Comparison of ENCODE assay signal across 19 mouse cellular contexts in the genomic region with DNA sequence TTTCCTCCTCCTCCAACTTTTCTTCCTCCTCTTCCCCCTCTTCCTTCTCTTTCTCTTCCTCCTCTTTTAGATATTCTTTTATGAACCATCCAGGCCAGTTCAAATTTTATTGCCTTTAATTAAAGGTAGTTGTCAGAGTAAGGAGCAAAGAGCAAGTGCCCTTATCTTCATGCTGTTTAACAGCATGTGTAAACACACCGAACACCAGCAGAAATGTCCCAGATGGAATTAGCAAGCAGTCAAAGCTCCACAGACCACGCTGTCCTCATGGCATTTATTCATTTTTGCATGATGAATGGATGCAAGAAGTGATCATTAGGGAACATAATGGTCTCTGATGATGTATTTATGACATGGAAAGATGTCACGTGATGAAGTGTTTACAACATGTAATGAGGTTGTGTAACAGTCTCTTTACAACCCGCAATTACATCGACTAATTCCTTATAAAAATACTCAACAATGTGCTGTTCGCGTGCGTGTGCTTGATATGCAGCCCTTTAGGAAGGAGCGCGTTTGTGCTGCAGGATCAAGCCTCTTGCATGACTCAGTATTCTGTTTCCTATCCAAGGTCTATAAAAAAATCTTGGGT.
DNase-seq lines count a peak whose midpoint lies in the region; ATAC-seq lines count a peak whose summit lies in the region.
"Had no signal": no experiment of that assay in that cellular context is flagged by ENCODE, and none has a peak within 500 bp of the region (broad histone marks: within the 10 kb centered on the region; RNA-seq: fewer than 3 reads in every experiment).

No protein-coding gene starts in this region.

- peak; percentile 48; the same call in 1 of the 2 replicates for ATAC-seq in forebrain, embryonic 15.5 days (replicated peaks)
- no peak for ATAC-seq in forebrain, embryonic 12.5 days (ENCODE audit: low FRiP score)
- ATAC-seq in neural tube, embryonic 14.5 days (ENCODE audit: low read depth), result peak; percentile 66; the same call in 1 of the 2 replicates
- ATAC-seq: midbrain, embryonic 16.5 days had no signal

- no peak for DNase-seq in neural tube, embryonic 10.5 days (ENCODE audit: extremely low spot score, low spot score)
- DNase-seq in large intestine, adult 2 months (ENCODE audit: low read depth, low spot score), result peak; percentile 67
- DNase-seq in spleen, postnatal 4 days (ENCODE audit: low spot score in 2 of 2), result no peak
- DNase-seq in layer of hippocampus, postnatal 25 days (ENCODE audit: extremely low spot score in 1 of 2, low spot score in 1 of 2), result no peak
- DNase-seq: cerebellum, adult 2 months; heart, postnatal 14 days; kidney, adult 2 months; kidney, postnatal 25 days; lung, postnatal 36 days; right cerebral cortex, adult 18-20 months; thymus, postnatal 36 days had no signal

- H3K9ac ChIP-seq in forebrain, embryonic 15.5 days (replicated peaks), result no peak overlapping the region
- no peak overlapping the region for H3K9ac ChIP-seq in forebrain, embryonic 12.5 days
- H3K9ac ChIP-seq in neural tube, embryonic 14.5 days (replicated peaks; ENCODE audit: low read depth, low read length), result no peak overlapping the region
- H3K9ac ChIP-seq: heart, embryonic 12.5 days; hindbrain, embryonic 14.5 days; limb, embryonic 15.5 days; liver, embryonic 15.5 days had no signal

- H3K27me3 ChIP-seq in forebrain, embryonic 15.5 days, result no peaks in the 10 kb centered on the region
- H3K27me3 ChIP-seq in forebrain, embryonic 12.5 days, result no peaks in the 10 kb centered on the region
- H3K27me3 ChIP-seq in neural tube, embryonic 14.5 days (ENCODE audit: control insufficient read depth, insufficient read depth, low read length), result no peaks in the 10 kb centered on the region
- H3K27me3 ChIP-seq: heart, embryonic 12.5 days; liver, embryonic 15.5 days had no signal

- H3K36me3 ChIP-seq in forebrain, embryonic 15.5 days, result no peaks in the 10 kb centered on the region
- H3K36me3 ChIP-seq in forebrain, embryonic 12.5 days (replicated peaks), result no peaks in the 10 kb centered on the region
- no peaks in the 10 kb centered on the region for H3K36me3 ChIP-seq in neural tube, embryonic 14.5 days (ENCODE audit: control insufficient read depth, insufficient read depth, low read length)
- H3K36me3 ChIP-seq: heart, embryonic 12.5 days; limb, embryonic 15.5 days; liver, embryonic 15.5 days had no signal

- WGBS in forebrain, embryonic 15.5 days, result 81% methylated on average over 10 of the region's 10 CpGs
- WGBS in forebrain, embryonic 12.5 days, result 79% methylated on average over 10 of the region's 10 CpGs
- WGBS in neural tube, embryonic 14.5 days, result 56% methylated on average over 10 of the region's 10 CpGs
- WGBS in large intestine, adult 2 months, result 9% methylated on average over 10 of the region's 10 CpGs

- H3K4me1 ChIP-seq in forebrain, embryonic 15.5 days, result no peaks in the 10 kb centered on the region
- H3K4me1 ChIP-seq in forebrain, embryonic 12.5 days, result peaks cover 7% of the 10 kb centered on the region
- H3K4me1 ChIP-seq in neural tube, embryonic 14.5 days (ENCODE audit: control insufficient read depth, insufficient read depth, low read length), result no peaks in the 10 kb centered on the region
- H3K4me1 ChIP-seq: heart, embryonic 12.5 days; limb, embryonic 15.5 days; liver, embryonic 15.5 days had no signal

- no peak overlapping the region for H3K27ac ChIP-seq in forebrain, embryonic 15.5 days (replicated peaks)
- no peak overlapping the region for H3K27ac ChIP-seq in forebrain, embryonic 12.5 days
- no peak overlapping the region for H3K27ac ChIP-seq in neural tube, embryonic 14.5 days (ENCODE audit: low read depth, low read length)
- H3K27ac ChIP-seq: hindbrain, embryonic 14.5 days; limb, embryonic 15.5 days; liver, embryonic 15.5 days had no signal

- H3K9me3 ChIP-seq in forebrain, embryonic 15.5 days, result no peaks in the 10 kb centered on the region
- H3K9me3 ChIP-seq in forebrain, embryonic 12.5 days, result no peaks in the 10 kb centered on the region
- H3K9me3 ChIP-seq in neural tube, embryonic 14.5 days (ENCODE audit: control insufficient read depth, low read length), result no peaks in the 10 kb centered on the region
- H3K9me3 ChIP-seq: heart, embryonic 12.5 days; limb, embryonic 15.5 days; liver, embryonic 15.5 days had no signal

- no peak overlapping the region for H3K4me3 ChIP-seq in forebrain, embryonic 15.5 days
- H3K4me3 ChIP-seq in forebrain, embryonic 12.5 days (replicated peaks), result no peak overlapping the region
- H3K4me3 ChIP-seq in neural tube, embryonic 14.5 days (ENCODE audit: low read depth, low read length), result no peak overlapping the region
- H3K4me3 ChIP-seq: heart, embryonic 12.5 days; limb, embryonic 15.5 days; liver, embryonic 15.5 days had no signal

- H3K4me2 ChIP-seq in forebrain, embryonic 15.5 days (replicated peaks), result no peak overlapping the region
- H3K4me2 ChIP-seq in forebrain, embryonic 12.5 days, result no peak overlapping the region
- H3K4me2 ChIP-seq in neural tube, embryonic 14.5 days (ENCODE audit: low read depth, low read length), result no peak overlapping the region
- H3K4me2 ChIP-seq: heart, embryonic 12.5 days; hindbrain, embryonic 14.5 days; limb, embryonic 15.5 days; liver, embryonic 15.5 days had no signal
